ENCODE assay signal across 9 mouse cellular contexts in genomic region chr11:75530845-75531373, GRCm38 (mm10). TPM values are rescaled to one million over a fixed set of nuclear protein-coding genes. Genes with fewer than 3 reads are reported as not detected.
A peak's percentile ranks its signal among the peaks of the same experiment; 100 is the strongest.
DNase-seq lines count a peak whose midpoint lies in the region; ATAC-seq and TF ChIP-seq lines count a peak whose summit lies in the region.
"Had no signal": no experiment of that assay in that cellular context is flagged by ENCODE, and none has a peak within 500 bp of the region (broad histone marks: within the 10 kb centered on the region; RNA-seq: fewer than 3 reads in every experiment).

No protein-coding gene starts in this region.

- peak overlapping the region; percentile 65 for H3K4me3 ChIP-seq in layer of hippocampus, adult 2 months
- H3K4me3 ChIP-seq in brown adipose tissue, adult 24 weeks (ENCODE audit: insufficient read depth, low read depth, low read length) = peak overlapping the region; percentile 94
- peak overlapping the region; percentile 92 for H3K4me3 ChIP-seq in forebrain, embryonic 15.5 days
- H3K4me3 ChIP-seq in limb, embryonic 14.5 days (replicated peaks; ENCODE audit: low read length) = peak overlapping the region; percentile 65
- H3K4me3 ChIP-seq in neural tube, embryonic 12.5 days = peak overlapping the region; percentile 70

- H3K4me2 ChIP-seq in forebrain, embryonic 15.5 days (replicated peaks) = peak overlapping the region; percentile 97
- peak overlapping the region; percentile 99 for H3K4me2 ChIP-seq in limb, embryonic 14.5 days (replicated peaks; ENCODE audit: low read depth, low read length, severe bottlenecking)
- peak overlapping the region; percentile 98 for H3K4me2 ChIP-seq in neural tube, embryonic 12.5 days (replicated peaks)

- no peaks in the 10 kb centered on the region for H3K27me3 ChIP-seq in forebrain, embryonic 15.5 days
- no peaks in the 10 kb centered on the region for H3K27me3 ChIP-seq in limb, embryonic 14.5 days (ENCODE audit: control insufficient read depth, insufficient read depth, low read length)
- no peaks in the 10 kb centered on the region for H3K27me3 ChIP-seq in neural tube, embryonic 12.5 days (replicated peaks)

- H3K36me3 ChIP-seq in forebrain, embryonic 15.5 days = no peaks in the 10 kb centered on the region
- H3K36me3 ChIP-seq in limb, embryonic 14.5 days (ENCODE audit: control insufficient read depth, insufficient read depth, low read length) = no peaks in the 10 kb centered on the region
- no peaks in the 10 kb centered on the region for H3K36me3 ChIP-seq in neural tube, embryonic 12.5 days

- peak overlapping the region; percentile 99 for H3K27ac ChIP-seq in layer of hippocampus, adult 2 months
- peak overlapping the region; percentile 83 for H3K27ac ChIP-seq in brown adipose tissue, adult 24 weeks (replicated peaks; ENCODE audit: low read depth, low read length)
- H3K27ac ChIP-seq in forebrain, embryonic 15.5 days (replicated peaks) = peak overlapping the region; percentile 99
- peak overlapping the region; percentile 67 for H3K27ac ChIP-seq in limb, embryonic 14.5 days (replicated peaks; ENCODE audit: low read depth, low read length)
- H3K27ac ChIP-seq in neural tube, embryonic 12.5 days = peak overlapping the region; percentile 79

- under 1% methylated on average over 31 of the region's 31 CpGs for whole genome bisulfite sequencing in forebrain, embryonic 15.5 days
- WGBS in limb, embryonic 14.5 days = under 1% methylated on average over 31 of the region's 31 CpGs
- WGBS in neural tube, embryonic 12.5 days = under 1% methylated on average over 31 of the region's 31 CpGs

- no peak for TF ChIP-seq CTCF in layer of hippocampus, adult 2 months (conservative IDR thresholded peaks at IDR 0.05)

- no peak for DNase-seq in layer of hippocampus, adult 2 months (ENCODE audit: low spot score in 2 of 2)
- no peak for DNase-seq in layer of hippocampus, postnatal 14 days (ENCODE audit: low spot score in 2 of 2)
- DNase-seq in limb, embryonic 14.5 days (ENCODE audit: low spot score) = no peak
- no peak for DNase-seq in right cerebral cortex, postnatal 10 days (ENCODE audit: low spot score in 2 of 2)
- DNase-seq in left cerebral cortex, adult 9 months (ENCODE audit: low spot score in 2 of 2) = no peak

- TF ChIP-seq POLR2A in limb, embryonic 14.5 days (IDR thresholded peaks at IDR 0.05; ENCODE audit: borderline replicate concordance, extremely low read depth, insufficient read depth, insufficient read length) = no peak

- peaks cover 16% of the 10 kb centered on the region for H3K4me1 ChIP-seq in brown adipose tissue, adult 24 weeks (ENCODE audit: control insufficient read depth, insufficient read depth, insufficient read length, low read length)
- H3K4me1 ChIP-seq in forebrain, embryonic 15.5 days = peaks cover 23% of the 10 kb centered on the region
- H3K4me1 ChIP-seq in limb, embryonic 14.5 days (ENCODE audit: control insufficient read depth, insufficient read depth, low read length) = peaks cover 11% of the 10 kb centered on the region; the same call in 1 of the 2 replicates
- peaks cover 30% of the 10 kb centered on the region for H3K4me1 ChIP-seq in neural tube, embryonic 12.5 days

- ATAC-seq in forebrain, embryonic 15.5 days (replicated peaks) = peak; percentile 38
- ATAC-seq in limb, embryonic 14.5 days (ENCODE audit: low FRiP score, low read depth) = peak; percentile 7
- ATAC-seq in neural tube, embryonic 12.5 days (ENCODE audit: low FRiP score, low read depth) = peak; percentile 21

- no peaks in the 10 kb centered on the region for H3K9me3 ChIP-seq in forebrain, embryonic 15.5 days
- no peaks in the 10 kb centered on the region for H3K9me3 ChIP-seq in limb, embryonic 14.5 days (ENCODE audit: control insufficient read depth, low read length)
- no peaks in the 10 kb centered on the region for H3K9me3 ChIP-seq in neural tube, embryonic 12.5 days

- peak overlapping the region; percentile 98 for H3K9ac ChIP-seq in forebrain, embryonic 15.5 days (replicated peaks)
- peak overlapping the region; percentile 74 for H3K9ac ChIP-seq in limb, embryonic 14.5 days (ENCODE audit: low read depth, low read length, severe bottlenecking)
- peak overlapping the region; percentile 96 for H3K9ac ChIP-seq in neural tube, embryonic 12.5 days

RNA-seq across cellular contexts. Expression of gene Slc43a2, which starts 0.6 kb away (rescaled TPM):
- 10 to 100 TPM; 43.0 to 53.4 TPM for total RNA-seq in layer of hippocampus, adult 2 months (2021)
- total RNA-seq in layer of hippocampus, postnatal 14 days (2021) = 10 to 100 TPM; 40.5 to 44.7 TPM
- 13.4 and 14.5 TPM in 2 replicates for polyA plus RNA-seq in brown adipose tissue, adult 24 weeks (2012; ENCODE audit: insufficient read depth, insufficient read length, missing spikeins)
- polyA plus RNA-seq in forebrain, embryonic 15.5 days (2015; fragmentation: Nextera tagmentation; extraction: Ambion mirVana) = 12.1 and 12.6 TPM in 2 replicates
- 5.8 and 6.8 TPM in 2 replicates for polyA plus RNA-seq in limb, embryonic 14.5 days (2012; rRNA removed)
- polyA plus RNA-seq in limb, embryonic 14.5 days (2014; fragmentation: Nextera tagmentation; extraction: Ambion mirVana) = 3.5 and 3.8 TPM in 2 replicates
- polyA plus RNA-seq in neural tube, embryonic 12.5 days (2016; fragmentation: Nextera tagmentation; extraction: Ambion mirVana) = 14.2 and 17.1 TPM in 2 replicates

RNA-seq across cellular contexts. Expression of gene Scarf1, which starts 17.6 kb away (rescaled TPM):
- 1 to 10 TPM; 1.3 TPM for total RNA-seq in layer of hippocampus, adult 2 months (2021)
- 1 to 10 TPM; 2.9 to 3.3 TPM for total RNA-seq in layer of hippocampus, postnatal 14 days (2021)
- polyA plus RNA-seq in brown adipose tissue, adult 24 weeks (2012; ENCODE audit: insufficient read depth, insufficient read length, missing spikeins) = 3.4 and 5.3 TPM in 2 replicates
- polyA plus RNA-seq in forebrain, embryonic 15.5 days (2015; fragmentation: Nextera tagmentation; extraction: Ambion mirVana) = 3.1 and 3.3 TPM in 2 replicates
- 8.5 and 11.2 TPM in 2 replicates for polyA plus RNA-seq in limb, embryonic 14.5 days (2012; rRNA removed)
- polyA plus RNA-seq in limb, embryonic 14.5 days (2014; fragmentation: Nextera tagmentation; extraction: Ambion mirVana) = 5.4 and 6.0 TPM in 2 replicates
- polyA plus RNA-seq in neural tube, embryonic 12.5 days (2016; fragmentation: Nextera tagmentation; extraction: Ambion mirVana) = 4.9 and 5.8 TPM in 2 replicates
- total RNA-seq: neutrophil, adult 5-6 weeks had no signal

RNA-seq across cellular contexts. Expression of gene Rilp, which starts 21.0 kb away (rescaled TPM):
- 1 to 10 TPM; 1.6 to 1.7 TPM for total RNA-seq in layer of hippocampus, adult 2 months (2021)
- 1 to 10 TPM; 3.7 to 5.0 TPM for total RNA-seq in layer of hippocampus, postnatal 14 days (2021)
- polyA plus RNA-seq in brown adipose tissue, adult 24 weeks (2012; ENCODE audit: insufficient read depth, insufficient read length, missing spikeins) = 42.3 and 47.1 TPM in 2 replicates
- 0.71 and 0.72 TPM in 2 replicates for polyA plus RNA-seq in forebrain, embryonic 15.5 days (2015; fragmentation: Nextera tagmentation; extraction: Ambion mirVana)
- polyA plus RNA-seq in limb, embryonic 14.5 days (2012; rRNA removed) = 0.98 and 0.99 TPM in 2 replicates
- 0.36 and 0.58 TPM in 2 replicates for polyA plus RNA-seq in limb, embryonic 14.5 days (2014; fragmentation: Nextera tagmentation; extraction: Ambion mirVana)
- polyA plus RNA-seq in neural tube, embryonic 12.5 days (2016; fragmentation: Nextera tagmentation; extraction: Ambion mirVana) = 0.52 and 0.76 TPM in 2 replicates
- total RNA-seq: neutrophil, adult 5-6 weeks had no signal

RNA-seq across cellular contexts. Expression of gene Prpf8, which starts 44.3 kb away (rescaled TPM):
- 100 to 1,000 TPM; 131 to 139 TPM for total RNA-seq in layer of hippocampus, adult 2 months (2021)
- 100 to 1,000 TPM; 111 to 113 TPM for total RNA-seq in layer of hippocampus, postnatal 14 days (2021)
- 57.2 and 61.0 TPM in 2 replicates for polyA plus RNA-seq in brown adipose tissue, adult 24 weeks (2012; ENCODE audit: insufficient read depth, insufficient read length, missing spikeins)
- polyA plus RNA-seq in forebrain, embryonic 15.5 days (2015; fragmentation: Nextera tagmentation; extraction: Ambion mirVana) = 55.0 and 58.3 TPM in 2 replicates
- polyA plus RNA-seq in limb, embryonic 14.5 days (2012; rRNA removed) = 123 and 136 TPM in 2 replicates
- 85.9 and 92.5 TPM in 2 replicates for polyA plus RNA-seq in limb, embryonic 14.5 days (2014; fragmentation: Nextera tagmentation; extraction: Ambion mirVana)
- polyA plus RNA-seq in neural tube, embryonic 12.5 days (2016; fragmentation: Nextera tagmentation; extraction: Ambion mirVana) = 68.3 and 69.2 TPM in 2 replicates

RNA-seq across cellular contexts. Expression of gene Pitpna, which starts 57.0 kb away (rescaled TPM):
- 100 to 1,000 TPM; 269 to 283 TPM for total RNA-seq in layer of hippocampus, adult 2 months (2021)
- total RNA-seq in layer of hippocampus, postnatal 14 days (2021) = 100 to 1,000 TPM; 312 to 321 TPM
- polyA plus RNA-seq in brown adipose tissue, adult 24 weeks (2012; ENCODE audit: insufficient read depth, insufficient read length, missing spikeins) = 75.9 and 86.5 TPM in 2 replicates
- 92.4 and 97.7 TPM in 2 replicates for polyA plus RNA-seq in forebrain, embryonic 15.5 days (2015; fragmentation: Nextera tagmentation; extraction: Ambion mirVana)
- polyA plus RNA-seq in limb, embryonic 14.5 days (2012; rRNA removed) = 75.7 and 80.3 TPM in 2 replicates
- polyA plus RNA-seq in limb, embryonic 14.5 days (2014; fragmentation: Nextera tagmentation; extraction: Ambion mirVana) = 78.6 and 80.4 TPM in 2 replicates
- polyA plus RNA-seq in neural tube, embryonic 12.5 days (2016; fragmentation: Nextera tagmentation; extraction: Ambion mirVana) = 134 and 140 TPM in 2 replicates

Comparison
In these comparisons a context has a peak if more than half of its experiments do, and no peak if none do; other contexts are left out.
1. RNA of gene Rilp, which starts 21.0 kb away (polyA plus RNA-seq): 42.3 to 47.1 TPM in brown adipose tissue, adult 24 weeks; 0.36 to 0.99 TPM in limb, embryonic 14.5 days, 0.52 to 0.76 TPM in neural tube, embryonic 12.5 days and 0.71 to 0.72 TPM in forebrain, embryonic 15.5 days; every median in the first group is over 10 times any median in the second.
2. Peak in every context shown above with its lines, with median percentiles within 50 percentile points of each other: H3K27ac ChIP-seq, H3K4me3 ChIP-seq, ATAC-seq, H3K4me2 ChIP-seq and H3K9ac ChIP-seq.